Mouse (Mus musculus) spleen, adult 2 months (tissue): ENCODE data around the gene Sowahd.

Experiments used
- CTCF ChIP-seq: fragments of 200-500 bp; IDR thresholded peaks from 2 replicates; pipeline ENCODE4 v1.5.1; 2011; ENCODE audit warnings: mild to moderate bottlenecking, inconsistent platforms; ENCODE audit not compliant: insufficient read depth, insufficient read length, insufficient replicate concordance; ENCODE audit errors: extremely low read depth
- POLR2A ChIP-seq: fragments of 200-500 bp; IDR thresholded peaks from 2 replicates; pipeline ENCODE4 v1.6.1; 2011; ENCODE audit warnings: low read depth, low read length, inconsistent platforms

DNA sequence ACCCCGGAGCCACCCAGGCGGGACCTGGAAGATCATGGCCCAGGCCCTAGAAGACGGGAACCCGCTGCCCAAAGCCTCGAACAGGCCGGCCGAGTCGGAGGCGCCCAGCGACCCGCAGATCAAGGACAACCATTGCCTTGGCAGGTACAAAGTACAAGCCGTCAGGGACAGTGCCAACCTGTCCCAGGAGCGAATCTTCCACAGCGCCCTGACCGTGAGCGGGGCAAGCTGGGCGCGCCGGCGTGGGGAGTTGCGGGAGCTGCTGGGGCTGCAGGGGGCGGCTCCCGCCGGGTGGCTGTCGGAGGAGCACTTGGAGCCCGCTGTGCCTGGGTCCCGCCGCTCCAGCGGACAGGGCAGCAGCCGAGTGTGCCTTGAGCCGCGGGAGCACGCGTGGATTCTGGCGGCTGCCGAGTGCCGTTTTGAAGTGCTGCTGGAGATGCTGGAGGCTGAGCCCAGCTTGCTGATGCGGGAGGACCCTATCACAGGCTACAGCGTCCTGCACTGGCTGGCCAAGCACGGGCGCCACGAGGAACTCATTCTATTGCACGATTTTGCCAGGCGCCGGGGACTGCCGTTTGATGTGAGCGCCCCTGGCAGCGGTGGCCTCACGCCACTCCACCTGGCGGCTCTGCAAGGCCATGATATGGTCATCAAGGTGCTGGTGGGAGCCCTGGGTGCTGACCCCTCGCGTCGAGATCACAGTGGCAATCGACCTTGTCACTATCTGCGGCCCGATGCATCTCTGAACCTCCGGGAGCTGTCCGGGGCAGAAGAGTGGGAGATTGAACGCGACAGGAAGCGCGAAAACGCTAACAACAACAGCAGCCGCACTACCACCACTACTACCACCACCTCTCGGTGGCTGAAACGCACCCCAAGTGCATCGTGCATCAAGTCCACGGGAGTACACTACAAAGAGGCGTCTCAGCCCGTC lies 512 bp downstream of the Sowahd start:
- TF ChIP-seq CTCF, result no peak
- no peak for TF ChIP-seq POLR2A
